Mouse (Mus musculus) liver, embryonic 11.5 days (tissue): Measurements from ENCODE around the gene Tmem102. TPM values are rescaled to one million over a fixed set of nuclear protein-coding genes. Genes with fewer than 3 reads are reported as not detected.
A peak's percentile ranks its signal among the peaks of the same experiment; 100 is the strongest.

Experiments
- ATAC-seq: fragments of 200-750 bp; cut with Nextera tagmentation; replicated peaks from 2 replicates; pipeline ENCODE4 v1.8.0; 2017; ENCODE audit warnings: moderate number of reproducible peaks, mild to moderate bottlenecking, moderate TSS enrichment, moderate library complexity; ENCODE audit not compliant: low FRiP score
- DNase-seq: peaks from one replicate; pipeline ENCODE4 v3.0.0-alpha.2; 2017; ENCODE audit warnings: low spot score
- H3K27ac ChIP-seq: fragments of 300-500 bp; sonication (generic); 2 replicates; pipeline ENCODE4 v1.5.1; 2014; ENCODE audit warnings: mild to moderate bottlenecking, low read depth, low read length, control low read depth
- H3K27me3 ChIP-seq: fragments of 300-500 bp; sonication (generic); replicated peaks from 2 replicates; pipeline ENCODE4 v1.6.1; 2014; ENCODE audit warnings: low read length, mixed read lengths; ENCODE audit not compliant: control insufficient read depth, insufficient read depth
- H3K36me3 ChIP-seq: fragments of 300-500 bp; sonication (generic); 2 replicates; pipeline ENCODE4 v1.6.1; 2014; ENCODE audit warnings: mild to moderate bottlenecking, low read length, moderate library complexity, mixed read lengths; ENCODE audit not compliant: control insufficient read depth, insufficient read depth
- H3K4me1 ChIP-seq: fragments of 300-500 bp; sonication (generic); replicated peaks from 2 replicates; pipeline ENCODE4 v1.6.1; 2014; ENCODE audit warnings: low read length, mixed read lengths; ENCODE audit not compliant: control insufficient read depth, insufficient read depth
- H3K4me2 ChIP-seq: fragments of 300-500 bp; sonication (generic); 2 replicates; pipeline ENCODE4 v1.6.1; 2014; ENCODE audit warnings: mild to moderate bottlenecking, control low read depth, moderate library complexity
- H3K4me3 ChIP-seq: fragments of 300-500 bp; sonication (generic); 2 replicates; pipeline ENCODE4 v1.5.1; 2014; ENCODE audit warnings: low read depth, low read length, control low read depth
- H3K9ac ChIP-seq: fragments of 300-500 bp; sonication (generic); 2 replicates; pipeline ENCODE4 v1.6.1; 2014; ENCODE audit warnings: low read depth, low read length, control low read depth
- H3K9me3 ChIP-seq: fragments of 300-500 bp; sonication (generic); 2 replicates; pipeline ENCODE4 v1.6.1; 2016; ENCODE audit warnings: low read length, inconsistent platforms, mixed read lengths; ENCODE audit not compliant: control insufficient read depth
- WGBS: fragments of 180-500 bp; shearing (Covaris S2); extraction: QIAGEN DNeasy Blood & Tissue Kit; methylation state at CpG from one replicate; pipeline ENCODE4 v1.1.7; 2014; 5-methylcytosine and 5-hydroxymethylcytosine counted together
- polyA plus RNA-seq: library from polyadenylated mRNA; unstranded; fragments of >200 nt; fragmentation: Nextera tagmentation; extraction: Ambion mirVana; gene quantifications from 2 replicates; pipeline ENCODE4 v1.2.1, GENCODE M21; 2014

The Tmem102 gene
- polyA plus RNA-seq, 1 experiment from 2014 or later: 1.2 TPM

DNA sequence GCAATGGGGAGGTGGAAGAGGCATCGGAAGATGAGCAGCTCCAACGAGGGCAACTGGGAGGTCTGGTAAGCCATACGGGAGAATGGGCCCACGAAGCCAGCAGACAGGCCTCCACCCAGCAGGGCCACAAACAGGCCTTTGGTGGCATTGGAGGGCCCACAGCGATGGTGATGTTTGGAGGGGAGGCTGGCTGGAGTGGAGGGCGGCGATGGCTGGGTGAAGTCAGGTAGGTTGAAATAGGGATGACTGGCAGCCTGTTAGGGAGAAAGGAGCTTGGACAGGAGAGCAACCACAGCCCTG, 44.6 kb downstream of the Tmem102 start:
- ATAC-seq (no peak), DNase-seq (no peak)
- Histone ChIP-seq H3K9me3 (no peaks in the 10 kb centered on the region), H3K27me3 (no peaks in the 10 kb centered on the region), H3K27ac (no peak overlapping the region; the same call in 1 of the 2 replicates), H3K4me3 (no peak overlapping the region), H3K4me2 (no peak overlapping the region), H3K4me1 (peaks cover 30% of the 10 kb centered on the region), H3K9ac (peak overlapping the region; percentile 27; the same call in 1 of the 2 replicates), H3K36me3 (no peaks in the 10 kb centered on the region)
- WGBS: 86% methylated on average over 7 of the region's 7 CpGs

DNA sequence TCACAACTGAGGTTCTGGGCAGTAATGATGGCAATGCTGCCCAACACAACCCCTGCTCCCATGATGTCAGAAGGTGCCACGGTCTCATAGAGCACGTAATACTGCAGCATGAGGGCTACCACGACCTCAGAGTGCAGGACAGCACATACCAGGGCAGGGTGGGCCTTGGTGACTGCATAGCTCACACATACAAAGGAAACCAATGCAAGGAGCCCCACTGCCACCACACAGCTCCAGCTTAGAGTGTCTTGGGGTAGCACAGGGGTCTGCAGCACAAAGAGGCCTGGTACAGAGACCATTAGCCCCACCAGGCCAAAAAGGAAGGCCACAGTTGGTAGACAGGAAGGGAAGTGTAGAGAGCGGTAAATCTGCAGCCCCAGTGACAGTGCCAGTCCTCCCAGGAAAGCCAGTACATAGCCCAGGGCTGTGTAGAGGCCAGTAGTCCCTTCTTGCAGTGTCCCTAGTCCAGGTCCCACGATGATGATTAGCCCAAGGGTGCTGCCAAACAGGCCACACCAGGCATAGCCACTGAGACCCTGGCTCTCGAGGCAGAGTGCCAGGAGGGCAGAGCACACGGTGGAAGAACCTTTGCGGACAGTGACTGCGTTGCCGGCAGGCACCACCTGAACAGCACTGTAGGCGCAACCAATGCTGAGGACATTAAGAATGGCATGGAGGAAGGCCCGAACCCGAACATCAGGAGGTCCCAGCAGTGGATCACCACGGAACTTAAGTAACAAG, 45.1 kb downstream of the Tmem102 start:
- H3K4me3 ChIP-seq: peak overlapping the region; percentile 67; the same call in 1 of the 2 replicates
- 83% methylated on average over 14 of the region's 14 CpGs for WGBS
- peak overlapping the region; percentile 79 for H3K4me2 ChIP-seq
- no peaks in the 10 kb centered on the region for H3K36me3 ChIP-seq
- H3K9me3 ChIP-seq: no peaks in the 10 kb centered on the region
- no peak for ATAC-seq
- peak overlapping the region; percentile 27; the same call in 1 of the 2 replicates for H3K9ac ChIP-seq
- peak overlapping the region; percentile 13; the same call in 1 of the 2 replicates for H3K27ac ChIP-seq
- H3K27me3 ChIP-seq: no peaks in the 10 kb centered on the region
- DNase-seq: no peak
- H3K4me1 ChIP-seq: peaks cover 34% of the 10 kb centered on the region

DNA sequence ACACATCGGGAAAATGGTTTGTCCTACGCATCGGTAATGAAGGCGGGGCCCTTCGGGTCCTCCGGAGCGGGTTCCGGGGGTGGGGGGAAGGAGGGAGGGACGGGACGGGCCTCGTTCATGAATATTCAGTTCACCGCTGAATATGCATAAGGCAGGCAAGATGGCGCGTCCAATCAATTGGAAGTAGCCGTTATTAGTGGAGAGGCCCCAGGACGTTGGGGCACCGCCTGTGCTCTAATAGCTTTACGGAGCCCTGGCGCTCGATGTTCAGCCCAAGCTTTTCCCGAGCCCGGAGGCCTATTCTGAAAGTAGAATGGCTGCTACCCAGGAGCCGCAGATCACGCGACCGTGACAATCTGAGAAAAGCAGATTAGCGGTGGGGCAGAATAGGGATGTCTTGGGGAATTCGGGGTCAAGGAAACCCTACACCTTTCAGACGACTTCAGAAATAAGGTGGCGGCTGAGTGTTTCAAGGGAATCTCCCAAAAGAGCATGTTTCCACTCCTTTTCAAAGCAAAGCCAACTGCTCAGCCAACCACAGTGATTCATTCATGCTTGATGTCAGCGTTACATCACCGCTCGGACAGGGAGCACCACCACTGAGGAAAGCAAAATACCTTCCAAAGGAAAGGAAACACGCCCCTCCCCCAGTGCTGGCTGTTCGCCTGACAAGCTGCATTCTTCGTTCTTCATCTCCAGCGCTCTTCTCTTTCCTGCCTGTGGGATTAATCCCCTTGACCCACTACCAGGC, 46.3 kb downstream of the Tmem102 start:
- Histone ChIP-seq H3K4me2 (peak overlapping the region; percentile 79), H3K4me3 (peak overlapping the region; percentile 67), H3K27me3 (no peaks in the 10 kb centered on the region), H3K9ac (peak overlapping the region; percentile 75), H3K27ac (peak overlapping the region; percentile 99), H3K4me1 (peaks cover 39% of the 10 kb centered on the region), H3K36me3 (no peaks in the 10 kb centered on the region), H3K9me3 (no peaks in the 10 kb centered on the region)
- under 1% methylated on average over 37 of the region's 37 CpGs for WGBS
- ATAC-seq: peak; percentile 83
- peak; percentile 77 for DNase-seq

DNA sequence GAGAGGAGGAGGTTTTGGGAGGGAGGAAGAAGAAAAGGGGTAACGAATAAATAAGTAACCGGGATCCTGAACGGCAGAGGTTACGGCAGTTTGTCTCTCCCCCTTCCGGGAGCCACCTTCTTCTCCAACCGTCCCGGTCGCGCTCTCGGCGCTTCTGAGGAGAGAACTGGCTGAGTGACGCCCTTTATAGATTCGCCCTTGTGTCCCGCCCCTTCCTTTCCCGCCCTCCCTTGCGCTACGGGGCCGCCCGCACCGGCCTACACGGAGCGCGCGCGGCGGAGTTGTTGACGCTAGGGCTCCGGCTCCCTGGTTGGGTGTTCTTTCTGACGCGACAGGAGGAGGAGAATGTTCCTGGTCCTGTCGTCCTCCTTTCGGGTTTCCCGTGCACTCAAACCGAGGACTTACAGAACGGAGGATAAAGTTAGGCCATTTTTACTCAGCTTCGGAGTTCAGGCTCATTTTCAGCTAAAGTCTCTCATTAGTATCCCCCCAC, 46.9 kb downstream of the Tmem102 start, which contains the start of gene Polr2a:
Gene Polr2a, minus strand, starts transcription at position 160 of the 493 bp plus-strand sequence.
- peak; percentile 93 for ATAC-seq
- H3K4me3 ChIP-seq: peak within 1 kb of the TSS; percentile 67
- peak within 1 kb of the TSS; percentile 79 for H3K4me2 ChIP-seq
- H3K36me3 ChIP-seq: no peaks in the 10 kb centered on the region
- H3K4me1 ChIP-seq: peaks cover 40% of the 10 kb centered on the region
- H3K9ac ChIP-seq: peak within 1 kb of the TSS; percentile 75
- no peaks in the 10 kb centered on the region for H3K27me3 ChIP-seq
- peak; percentile 100 for DNase-seq
- H3K27ac ChIP-seq: peak within 1 kb of the TSS; percentile 99
- no peaks in the 10 kb centered on the region for H3K9me3 ChIP-seq
- under 1% methylated on average over 36 of the region's 36 CpGs for WGBS

DNA sequence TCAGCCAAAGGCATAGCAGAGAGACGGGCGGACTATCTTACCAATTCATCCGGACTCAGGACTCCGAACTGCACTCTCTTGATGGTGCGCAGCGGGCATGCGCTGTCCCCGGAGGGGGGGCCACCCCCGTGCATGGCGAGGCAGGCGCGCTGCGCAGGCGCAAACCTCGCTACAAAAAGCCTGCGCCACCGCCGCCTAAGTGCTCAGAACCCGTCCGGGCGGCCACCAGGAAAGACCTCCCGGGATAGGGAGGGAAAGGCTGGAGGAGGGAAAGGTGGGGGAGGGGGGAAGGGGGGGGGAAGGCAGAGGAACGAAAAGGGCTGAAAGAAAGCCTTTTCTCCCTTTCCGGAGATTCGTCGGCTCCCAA, 47.4 kb downstream of the Tmem102 start:
- Histone ChIP-seq H3K4me3 (peak overlapping the region; percentile 67), H3K27ac (peak overlapping the region; percentile 99), H3K9ac (peak overlapping the region; percentile 75), H3K27me3 (no peaks in the 10 kb centered on the region), H3K9me3 (no peaks in the 10 kb centered on the region), H3K36me3 (no peaks in the 10 kb centered on the region), H3K4me2 (peak overlapping the region; percentile 79), H3K4me1 (peaks cover 41% of the 10 kb centered on the region)
- ATAC-seq (peak; percentile 84), DNase-seq (peak; percentile 91)
- 0% methylated on average over 26 of the region's 26 CpGs for WGBS

DNA sequence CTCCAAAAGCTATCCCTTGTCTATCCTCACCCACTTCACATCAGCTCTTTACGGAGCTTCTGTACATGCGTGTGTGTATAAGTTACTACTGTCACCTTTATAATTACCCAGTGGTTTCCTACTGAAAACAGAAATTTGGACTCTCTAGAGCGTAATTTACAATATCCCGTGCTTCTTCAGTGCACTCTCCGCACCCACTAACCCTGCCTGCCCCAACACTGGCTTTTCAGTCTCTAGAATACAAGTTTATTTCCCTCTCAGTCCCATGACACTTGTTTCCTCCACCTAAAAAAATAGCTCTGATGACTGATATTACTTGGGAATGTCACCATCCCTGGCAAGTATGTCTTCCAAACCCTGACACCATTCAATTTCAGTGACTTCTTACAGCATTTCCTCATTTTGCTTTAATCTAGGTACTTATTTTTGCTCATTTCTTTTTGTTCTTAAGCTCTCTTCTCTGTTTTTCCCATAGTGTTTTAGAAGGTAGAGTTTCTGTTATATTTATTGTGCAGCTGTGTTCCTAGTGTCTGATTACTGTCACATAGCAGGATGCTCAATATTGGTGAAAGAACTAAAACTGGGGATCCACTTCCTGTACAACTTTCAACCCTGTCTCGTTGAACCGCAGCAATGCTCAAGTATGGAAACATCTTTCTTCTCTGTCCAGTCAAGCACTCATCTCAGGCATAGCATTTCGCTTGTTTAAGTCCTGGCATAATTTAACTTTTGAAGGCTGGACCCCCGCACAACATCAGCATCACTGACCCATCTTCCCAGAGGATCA, 47.9 kb downstream of the Tmem102 start:
- Histone ChIP-seq H3K36me3 (no peaks in the 10 kb centered on the region), H3K27me3 (no peaks in the 10 kb centered on the region), H3K27ac (peak overlapping the region; percentile 99), H3K4me1 (peaks cover 47% of the 10 kb centered on the region), H3K9ac (peak overlapping the region; percentile 75), H3K9me3 (no peaks in the 10 kb centered on the region), H3K4me2 (peak overlapping the region; percentile 79), H3K4me3 (peak overlapping the region; percentile 67)
- ATAC-seq: no peak
- DNase-seq: no peak
- 43% methylated on average over 9 of the region's 9 CpGs for WGBS

DNA sequence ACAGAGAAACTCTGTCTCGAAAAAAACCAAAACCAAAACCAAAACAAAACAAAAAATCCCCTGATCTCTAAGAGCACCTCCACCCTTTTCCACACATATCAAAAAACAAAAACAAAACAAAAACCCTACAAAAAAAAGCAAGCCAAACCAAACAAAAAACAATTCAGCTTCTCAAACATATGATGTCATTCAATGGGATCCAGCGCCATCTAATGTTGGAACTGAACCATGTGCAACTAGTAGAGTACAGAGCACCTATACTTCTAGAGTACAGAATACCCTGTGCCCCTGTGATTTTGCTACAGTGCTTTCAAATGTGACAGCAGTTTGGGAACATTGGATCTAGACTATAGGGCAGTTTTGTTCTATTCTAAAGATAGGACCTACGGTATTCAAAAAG, 50.7 kb downstream of the Tmem102 start:
- Histone ChIP-seq H3K9ac (no peak overlapping the region), H3K4me2 (peak overlapping the region; percentile 55), H3K36me3 (no peaks in the 10 kb centered on the region), H3K4me3 (0 out of 2 replicates have a peak overlapping the region, but pooled peaks have one; percentile 10), H3K27me3 (no peaks in the 10 kb centered on the region), H3K9me3 (no peaks in the 10 kb centered on the region), H3K27ac (peak overlapping the region; percentile 17; the same call in 1 of the 2 replicates), H3K4me1 (peaks cover 53% of the 10 kb centered on the region)
- 57% methylated on average over 3 of the region's 3 CpGs for WGBS
- ATAC-seq (no peak), DNase-seq (no peak)

DNA sequence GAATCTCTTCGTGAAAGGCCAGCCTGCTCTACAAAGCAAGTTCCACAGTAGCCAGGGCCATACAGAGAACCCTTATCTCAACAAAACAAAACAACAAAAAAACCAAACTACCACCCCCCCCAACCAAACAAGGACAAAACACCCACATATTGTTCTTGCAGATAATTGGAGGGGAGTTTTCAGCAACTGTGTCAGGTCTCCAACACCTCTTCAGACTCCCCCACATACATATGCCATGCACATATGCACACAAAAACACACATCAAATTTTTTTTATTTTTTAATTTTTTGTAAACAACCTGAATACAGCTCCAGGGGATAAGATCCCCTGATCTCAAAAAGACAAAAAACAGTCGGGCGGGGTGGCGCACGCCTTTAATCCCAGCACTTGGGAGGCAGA, 51.2 kb downstream of the Tmem102 start:
- ATAC-seq: no peak
- Histone ChIP-seq H3K27me3 (no peaks in the 10 kb centered on the region), H3K4me1 (peaks cover 50% of the 10 kb centered on the region), H3K4me2 (peak overlapping the region; percentile 55), H3K4me3 (no peak overlapping the region), H3K9ac (no peak overlapping the region), H3K27ac (peak overlapping the region; percentile 17; the same call in 1 of the 2 replicates), H3K36me3 (no peaks in the 10 kb centered on the region), H3K9me3 (no peaks in the 10 kb centered on the region)
- no peak for DNase-seq
- WGBS: 72% methylated on average over 5 of the region's 5 CpGs
